Mouse (Mus musculus) CD4-positive helper T cell, adult 2 months (primary cell): ENCODE results near the gene Mpig6b.

ENCODE experiments used
- DNase-seq: peaks from one replicate; pipeline ENCODE4 v3.0.0-alpha.2; 2012; ENCODE audit warnings: low read depth, missing footprints, low spot score

The Mpig6b gene

GRCm38 (mm10) chr17:35060071-35060470 is 5.9 kb downstream of the Mpig6b start:
- DNase-seq, result no peak

GRCm38 (mm10) chr17:35058911-35059892 is 6.8 kb downstream of the Mpig6b start, which contains the start of gene Ddah2:
Gene Ddah2, plus strand, starts transcription at chr17:35059035.
- DNase-seq, result peak; percentile 84

- DNase-seq, result no peak
These were observed 7.7 kb downstream of the Mpig6b start for GRCm38 (mm10) chr17:35058316-35058715.

GRCm38 (mm10) chr17:35057090-35057489 is 8.9 kb downstream of the Mpig6b start:
- DNase-seq, result no peak

GRCm38 (mm10) chr17:35055691-35056495 is 10.1 kb downstream of the Mpig6b start:
- no peak for DNase-seq

- DNase-seq, result no peak
These were observed 13.6 kb downstream of the Mpig6b start for GRCm38 (mm10) chr17:35052271-35052798.

- peak; percentile 87 for DNase-seq
These were observed 14.6 kb downstream of the Mpig6b start for GRCm38 (mm10) chr17:35051156-35052086.

- DNase-seq, result peak; percentile 79
These were observed 15.7 kb downstream of the Mpig6b start for GRCm38 (mm10) chr17:35050126-35050750.

- peak; percentile 59 for DNase-seq
These were observed 16.4 kb downstream of the Mpig6b start, which contains the start of gene Clic1 for GRCm38 (mm10) chr17:35049561-35050016. Gene Clic1, plus strand, starts transcription at chr17:35049966.

- peak; percentile 42 for DNase-seq
These were observed 17.0 kb downstream of the Mpig6b start for GRCm38 (mm10) chr17:35048932-35049440.

GRCm38 (mm10) chr17:35048149-35048931 is 17.6 kb downstream of the Mpig6b start:
- peak; percentile 79 for DNase-seq

- peak; percentile 20 for DNase-seq
These were observed 18.3 kb downstream of the Mpig6b start for GRCm38 (mm10) chr17:35047688-35048087.

GRCm38 (mm10) chr17:35046681-35047455 is 19.1 kb downstream of the Mpig6b start, which contains the start of gene Msh5:
Gene Msh5, minus strand, starts transcription at chr17:35046745.
- peak; percentile 98 for DNase-seq

GRCm38 (mm10) chr17:35045807-35046680 is 19.9 kb downstream of the Mpig6b start:
- no peak for DNase-seq

GRCm38 (mm10) chr17:35044904-35045806 is 20.8 kb downstream of the Mpig6b start:
- DNase-seq, result no peak

GRCm38 (mm10) chr17:35043794-35044193 is 22.2 kb downstream of the Mpig6b start:
- DNase-seq, result no peak
